Mouse (Mus musculus): ENCODE data around the gene Nle1. TPM values are rescaled to one million over a fixed set of nuclear protein-coding genes. Genes with fewer than 3 reads are reported as not detected.

Gene Nle1
- polyA plus RNA-seq, 1 experiment from 2014 or later = 22.2 TPM

DNA sequence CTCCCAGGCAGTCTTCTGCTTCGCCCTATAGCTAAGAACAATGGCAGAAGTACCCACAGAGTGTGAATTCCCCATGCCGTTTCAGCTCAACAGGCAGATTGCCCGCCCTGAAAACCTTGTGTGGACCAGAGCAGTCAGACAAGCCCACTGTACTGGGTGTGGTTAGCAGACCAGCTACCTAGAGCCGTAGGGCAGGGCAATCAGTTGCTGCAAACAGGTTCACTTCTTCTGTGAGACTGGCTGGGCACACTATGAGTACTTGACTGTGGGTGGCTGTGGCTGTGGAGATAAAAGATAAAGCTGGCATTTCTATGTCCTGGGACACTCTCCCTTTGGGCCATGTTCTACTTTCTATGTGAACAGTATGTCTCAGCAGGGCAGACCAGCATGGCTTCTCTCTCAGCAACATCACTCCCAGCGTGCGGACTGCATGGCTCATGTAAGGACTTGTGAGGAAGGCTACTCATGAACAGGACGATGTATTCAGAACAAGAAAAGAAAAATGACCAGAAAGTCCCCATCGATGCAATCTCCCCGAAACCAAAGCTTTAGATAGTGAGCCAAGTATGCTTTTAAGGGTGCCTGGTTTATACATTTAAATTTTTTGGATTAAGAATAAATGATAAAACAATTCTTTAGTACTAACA is 52.8 kb downstream of the Nle1 start:
- Histone ChIP-seq H3K27me3 (ENCODE audit: control insufficient read depth, insufficient read depth, low read length) (no peaks in the 10 kb centered on the region), H3K36me3 (ENCODE audit: control insufficient read depth, insufficient read depth) (no peaks in the 10 kb centered on the region), H3K9ac (ENCODE audit: low read length) (no peak overlapping the region), H3K4me1 (ENCODE audit: control insufficient read depth, insufficient read depth, low read length) (no peaks in the 10 kb centered on the region; the same call in 1 of the 2 replicates), H3K27ac (ENCODE audit: low read length) (no peak overlapping the region), H3K9me3 (replicated peaks; ENCODE audit: control insufficient read depth, low read length) (no peaks in the 10 kb centered on the region), H3K4me2 (ENCODE audit: low read depth, low read length) (no peak overlapping the region), H3K4me3 (ENCODE audit: low read length) (no peak overlapping the region)
- WGBS = 82% methylated on average over 9 of the region's 9 CpGs
- no peak for ATAC-seq (replicated peaks; ENCODE audit: extremely low read depth, insufficient read depth, low FRiP score)

DNA sequence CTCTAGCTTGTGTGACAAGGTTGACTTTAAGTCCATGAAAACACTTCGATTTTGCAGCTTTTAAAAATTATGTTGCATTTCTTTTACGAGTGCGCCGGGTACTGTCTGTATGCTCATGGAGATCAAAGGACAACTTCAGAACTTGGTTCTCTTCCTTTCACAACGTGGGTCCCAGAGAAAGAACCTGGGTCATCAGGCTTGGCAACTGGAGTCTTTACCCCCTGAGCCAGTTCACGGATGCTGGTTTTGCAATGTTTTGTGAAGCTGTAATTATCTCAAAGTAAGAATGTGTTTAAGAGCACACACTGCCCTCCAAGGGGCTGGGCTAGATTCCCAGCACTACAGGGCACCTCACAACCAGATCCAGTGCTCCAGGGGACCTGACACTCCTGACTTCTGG is 54.1 kb downstream of the Nle1 start:
- WGBS = 83% methylated on average over 6 of the region's 6 CpGs
- Histone ChIP-seq H3K36me3 (ENCODE audit: control insufficient read depth, insufficient read depth) (no peaks in the 10 kb centered on the region), H3K4me3 (ENCODE audit: low read length) (no peak overlapping the region), H3K9ac (ENCODE audit: low read length) (no peak overlapping the region), H3K9me3 (replicated peaks; ENCODE audit: control insufficient read depth, low read length) (no peaks in the 10 kb centered on the region), H3K4me1 (ENCODE audit: control insufficient read depth, insufficient read depth, low read length) (no peaks in the 10 kb centered on the region; the same call in 1 of the 2 replicates), H3K27me3 (ENCODE audit: control insufficient read depth, insufficient read depth, low read length) (no peaks in the 10 kb centered on the region), H3K27ac (ENCODE audit: low read length) (no peak overlapping the region), H3K4me2 (ENCODE audit: low read depth, low read length) (no peak overlapping the region)
- ATAC-seq (replicated peaks; ENCODE audit: extremely low read depth, insufficient read depth, low FRiP score) = no peak

- Histone ChIP-seq H3K4me1 (ENCODE audit: control insufficient read depth, insufficient read depth, low read length) (no peaks in the 10 kb centered on the region; the same call in 1 of the 2 replicates), H3K27ac (ENCODE audit: low read length) (no peak overlapping the region), H3K4me3 (ENCODE audit: low read length) (no peak overlapping the region), H3K4me2 (ENCODE audit: low read depth, low read length) (no peak overlapping the region), H3K9me3 (replicated peaks; ENCODE audit: control insufficient read depth, low read length) (no peaks in the 10 kb centered on the region), H3K27me3 (ENCODE audit: control insufficient read depth, insufficient read depth, low read length) (no peaks in the 10 kb centered on the region), H3K36me3 (ENCODE audit: control insufficient read depth, insufficient read depth) (no peaks in the 10 kb centered on the region), H3K9ac (ENCODE audit: low read length) (no peak overlapping the region)
- 84% methylated on average over 7 of the region's 7 CpGs for WGBS
- no peak for ATAC-seq (replicated peaks; ENCODE audit: extremely low read depth, insufficient read depth, low FRiP score)
Measured at GRCm38 (mm10) chr11:82852958-82853357, 55.3 kb downstream of the Nle1 start.

- Histone ChIP-seq H3K27ac (ENCODE audit: low read length) (no peak overlapping the region), H3K9ac (ENCODE audit: low read length) (no peak overlapping the region), H3K4me2 (ENCODE audit: low read depth, low read length) (no peak overlapping the region), H3K4me1 (ENCODE audit: control insufficient read depth, insufficient read depth, low read length) (no peaks in the 10 kb centered on the region; the same call in 1 of the 2 replicates), H3K9me3 (replicated peaks; ENCODE audit: control insufficient read depth, low read length) (no peaks in the 10 kb centered on the region), H3K27me3 (ENCODE audit: control insufficient read depth, insufficient read depth, low read length) (no peaks in the 10 kb centered on the region), H3K36me3 (ENCODE audit: control insufficient read depth, insufficient read depth) (no peaks in the 10 kb centered on the region), H3K4me3 (ENCODE audit: low read length) (no peak overlapping the region)
- 83% methylated on average over 10 of the region's 10 CpGs for WGBS
- no peak for ATAC-seq (replicated peaks; ENCODE audit: extremely low read depth, insufficient read depth, low FRiP score)
Measured at GRCm38 (mm10) chr11:82852540-82852939, 55.7 kb downstream of the Nle1 start.

GRCm38 (mm10) chr11:82852115-82852514 is 56.1 kb downstream of the Nle1 start:
- H3K27me3 ChIP-seq (ENCODE audit: control insufficient read depth, insufficient read depth, low read length) = no peaks in the 10 kb centered on the region
- H3K4me2 ChIP-seq (ENCODE audit: low read depth, low read length) = no peak overlapping the region
- no peak overlapping the region for H3K9ac ChIP-seq (ENCODE audit: low read length)
- no peak overlapping the region for H3K4me3 ChIP-seq (ENCODE audit: low read length)
- WGBS = 85% methylated on average over 11 of the region's 11 CpGs
- no peak for ATAC-seq (replicated peaks; ENCODE audit: extremely low read depth, insufficient read depth, low FRiP score)
- H3K27ac ChIP-seq (ENCODE audit: low read length) = no peak overlapping the region
- H3K36me3 ChIP-seq (ENCODE audit: control insufficient read depth, insufficient read depth) = no peaks in the 10 kb centered on the region
- H3K4me1 ChIP-seq (ENCODE audit: control insufficient read depth, insufficient read depth, low read length) = no peaks in the 10 kb centered on the region; the same call in 1 of the 2 replicates
- H3K9me3 ChIP-seq (replicated peaks; ENCODE audit: control insufficient read depth, low read length) = no peaks in the 10 kb centered on the region

Other genes with a start within 250 kb of the Nle1 start
- 0.14 and 0.25 TPM in 2 replicates for gene Cct6b, start 144.1 kb downstream of the Nle1 start, polyA plus RNA-seq (2015; fragmentation: Nextera tagmentation; extraction: Ambion mirVana)
- 28.3 and 30.4 TPM in 2 replicates for gene Zfp830, start 144.1 kb downstream of the Nle1 start, polyA plus RNA-seq (2015; fragmentation: Nextera tagmentation; extraction: Ambion mirVana)
- gene Lig3, start 127.3 kb downstream of the Nle1 start, polyA plus RNA-seq (2015; fragmentation: Nextera tagmentation; extraction: Ambion mirVana) = 16.6 and 17.6 TPM in 2 replicates
- 5.1 and 5.5 TPM in 2 replicates for gene Rffl, start 37.2 kb downstream of the Nle1 start, polyA plus RNA-seq (2015; fragmentation: Nextera tagmentation; extraction: Ambion mirVana)
- 13.8 and 14.4 TPM in 2 replicates for gene Rad51d, start 17.8 kb downstream of the Nle1 start, polyA plus RNA-seq (2015; fragmentation: Nextera tagmentation; extraction: Ambion mirVana)
- gene Fndc8, start 16.3 kb downstream of the Nle1 start, polyA plus RNA-seq (2015; fragmentation: Nextera tagmentation; extraction: Ambion mirVana) = 0.12 and 0.20 TPM in 2 replicates
- 188 and 201 TPM in 2 replicates for gene Unc45b, start 2.1 kb upstream of the Nle1 start, polyA plus RNA-seq (2015; fragmentation: Nextera tagmentation; extraction: Ambion mirVana)
- 6.1 and 7.7 TPM in 2 replicates for gene Slfn5, start 42.9 kb upstream of the Nle1 start, polyA plus RNA-seq (2015; fragmentation: Nextera tagmentation; extraction: Ambion mirVana)
- gene Slfn9, start 83.4 kb upstream of the Nle1 start, polyA plus RNA-seq (2015; fragmentation: Nextera tagmentation; extraction: Ambion mirVana) = 11.9 and 13.1 TPM in 2 replicates
- 0.69 and 1.6 TPM in 2 replicates for gene Slfn8, start 112.4 kb upstream of the Nle1 start, polyA plus RNA-seq (2015; fragmentation: Nextera tagmentation; extraction: Ambion mirVana)
- gene Slfn2, start 156.7 kb upstream of the Nle1 start, polyA plus RNA-seq (2015; fragmentation: Nextera tagmentation; extraction: Ambion mirVana) = 4.3 and 7.9 TPM in 2 replicates
- 0.27 and 0.32 TPM in 2 replicates for gene Slfn1, start 208.4 kb upstream of the Nle1 start, polyA plus RNA-seq (2015; fragmentation: Nextera tagmentation; extraction: Ambion mirVana)